Mouse (Mus musculus) neural tube, embryonic 11.5 days (tissue): Measurements from ENCODE around the gene Serpinb1a. TPM values are rescaled to one million over a fixed set of nuclear protein-coding genes. Genes with fewer than 3 reads are reported as not detected.
A peak's percentile ranks its signal among the peaks of the same experiment; 100 is the strongest.

Source experiments
- ATAC-seq: fragments of 200-750 bp; cut with Nextera tagmentation; 2 replicates; pipeline ENCODE4 v1.8.0; 2017; ENCODE audit warnings: moderate number of reproducible peaks, mild to moderate bottlenecking, moderate TSS enrichment, moderate library complexity; ENCODE audit not compliant: insufficient read depth, low FRiP score, low TSS enrichment
- DNase-seq: peaks from one replicate; pipeline ENCODE4 v3.0.0-alpha.2; 2015; ENCODE audit warnings: low spot score
- H3K27ac ChIP-seq: fragments of 300-500 bp; sonication (generic); 2 replicates; pipeline ENCODE4 v1.5.1; 2014; ENCODE audit warnings: low read depth, mild to moderate bottlenecking, low read length
- H3K27me3 ChIP-seq: fragments of 300-500 bp; sonication (generic); 2 replicates; pipeline ENCODE4 v1.6.1; 2014; ENCODE audit warnings: mild to moderate bottlenecking, low read length, mixed read lengths; ENCODE audit not compliant: control insufficient read depth, insufficient read depth
- H3K36me3 ChIP-seq: fragments of 300-500 bp; sonication (generic); 2 replicates; pipeline ENCODE4 v1.6.1; 2014; ENCODE audit warnings: mild to moderate bottlenecking, low read length, moderate library complexity, mixed read lengths; ENCODE audit not compliant: control insufficient read depth, insufficient read depth
- H3K4me1 ChIP-seq: fragments of 300-500 bp; sonication (generic); 2 replicates; pipeline ENCODE4 v1.6.1; 2014; ENCODE audit warnings: low read length, mixed read lengths; ENCODE audit not compliant: control insufficient read depth, insufficient read depth
- H3K4me2 ChIP-seq: fragments of 300-500 bp; sonication (generic); 2 replicates; pipeline ENCODE4 v1.6.1; 2014; ENCODE audit warnings: low read depth, mild to moderate bottlenecking, moderate library complexity
- H3K4me3 ChIP-seq: fragments of 300-500 bp; sonication (generic); 2 replicates; pipeline ENCODE4 v1.5.1; 2014; ENCODE audit warnings: low read depth, low read length
- H3K9ac ChIP-seq: fragments of 300-500 bp; sonication (generic); 2 replicates; pipeline ENCODE4 v1.6.1; 2014; ENCODE audit warnings: mild to moderate bottlenecking, low read length
- H3K9me3 ChIP-seq: fragments of 300-500 bp; sonication (generic); 2 replicates; pipeline ENCODE4 v1.6.1; 2016; ENCODE audit warnings: low read length; ENCODE audit not compliant: control insufficient read depth
- WGBS: fragments of 180-500 bp; shearing (Covaris S2); extraction: QIAGEN DNeasy Blood & Tissue Kit; methylation state at CpG from one replicate; pipeline ENCODE4 v1.1.7; 2014; 5-methylcytosine and 5-hydroxymethylcytosine counted together
- polyA plus RNA-seq: library from polyadenylated mRNA; unstranded; fragments of >200 nt; fragmentation: Nextera tagmentation; extraction: Ambion mirVana; gene quantifications from 2 replicates; pipeline ENCODE4 v1.2.1, GENCODE M21; 2014

The Serpinb1a gene
- polyA plus RNA-seq, 1 experiment from 2014 or later: 0.69 TPM

DNA sequence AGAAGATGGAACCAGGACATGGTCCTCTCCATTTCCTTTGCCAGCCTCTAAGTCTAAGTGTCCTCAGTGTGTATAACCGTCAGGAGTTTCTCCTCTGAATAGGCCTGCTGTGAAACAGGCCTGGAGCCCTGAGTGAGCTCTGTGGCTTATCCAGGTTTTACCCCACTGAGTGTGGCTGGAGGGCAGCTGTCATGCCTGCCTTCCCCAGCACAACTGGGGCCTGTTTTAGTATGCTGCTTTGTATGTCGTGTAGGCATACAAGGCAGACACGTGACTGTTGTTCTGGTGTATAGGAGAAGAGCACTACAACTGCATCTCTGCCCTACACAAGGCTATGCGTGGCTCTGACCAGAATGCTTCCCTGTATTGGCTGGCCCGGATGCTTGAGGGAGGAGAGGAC, 31.1 kb downstream of the Serpinb1a start:
- DNase-seq (no peak), ATAC-seq (no peak)
- H3K4me1 ChIP-seq: no peaks in the 10 kb centered on the region
- no peak overlapping the region for H3K4me3 ChIP-seq
- H3K36me3 ChIP-seq: peaks cover 6% of the 10 kb centered on the region
- no peaks in the 10 kb centered on the region for H3K27me3 ChIP-seq
- no peak overlapping the region for H3K9ac ChIP-seq
- no peak overlapping the region for H3K4me2 ChIP-seq
- no peaks in the 10 kb centered on the region for H3K9me3 ChIP-seq
- no peak overlapping the region for H3K27ac ChIP-seq
- WGBS: 94% methylated on average over 5 of the region's 5 CpGs

DNA sequence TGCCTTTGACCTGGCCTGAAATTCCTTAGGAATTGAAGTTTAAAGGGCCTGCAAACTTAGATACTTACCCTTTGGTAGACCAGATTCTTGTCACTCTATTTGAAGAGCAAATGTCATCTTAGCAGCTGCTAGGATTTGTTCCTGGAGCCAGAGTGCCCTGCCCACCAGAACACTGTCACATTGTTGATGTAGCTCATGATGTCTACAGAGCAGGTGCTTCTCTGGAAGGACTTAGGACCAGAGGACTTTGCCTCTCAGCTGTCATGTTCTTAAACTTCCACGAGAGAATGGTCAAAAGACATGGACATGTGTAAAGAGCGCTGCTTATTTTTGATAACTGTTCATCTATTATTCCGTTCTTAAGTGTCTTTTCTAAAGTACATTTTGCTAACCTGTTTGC, 31.7 kb downstream of the Serpinb1a start:
- no peaks in the 10 kb centered on the region for H3K4me1 ChIP-seq
- no peaks in the 10 kb centered on the region for H3K9me3 ChIP-seq
- H3K36me3 ChIP-seq: peaks cover 6% of the 10 kb centered on the region
- whole genome bisulfite sequencing: 95% methylated on average over 3 of the region's 3 CpGs
- DNase-seq (no peak), ATAC-seq (no peak)
- H3K9ac ChIP-seq: no peak overlapping the region
- H3K4me3 ChIP-seq: no peak overlapping the region
- no peaks in the 10 kb centered on the region for H3K27me3 ChIP-seq
- no peak overlapping the region for H3K4me2 ChIP-seq
- H3K27ac ChIP-seq: no peak overlapping the region

DNA sequence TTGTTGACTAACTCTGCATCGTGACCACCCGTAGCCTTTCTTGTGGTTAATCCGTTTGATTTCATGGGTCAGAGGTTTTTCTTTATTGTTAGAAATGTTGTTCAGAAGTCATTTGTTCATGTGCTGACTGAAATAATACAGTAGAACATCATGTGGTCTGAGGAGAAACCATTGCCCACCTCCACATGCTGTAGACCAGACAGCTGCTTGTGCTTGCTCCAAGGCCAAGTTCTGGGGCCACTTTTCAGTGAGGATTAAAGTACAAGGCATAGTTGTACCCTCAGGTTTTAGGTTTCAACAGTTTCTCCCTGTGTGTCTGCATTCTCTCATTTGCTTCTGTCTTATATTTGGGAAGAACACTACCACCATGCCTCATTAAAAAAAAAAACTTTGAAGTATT, 43.4 kb downstream of the Serpinb1a start:
- Histone ChIP-seq H3K4me2 (no peak overlapping the region), H3K9ac (no peak overlapping the region), H3K27ac (no peak overlapping the region), H3K36me3 (peaks cover 2% of the 10 kb centered on the region; the same call in 1 of the 2 replicates), H3K9me3 (no peaks in the 10 kb centered on the region), H3K4me1 (no peaks in the 10 kb centered on the region), H3K4me3 (no peak overlapping the region), H3K27me3 (no peaks in the 10 kb centered on the region)
- ATAC-seq (no peak), DNase-seq (no peak)
- WGBS: 79% methylated on average over 3 of the region's 3 CpGs

DNA sequence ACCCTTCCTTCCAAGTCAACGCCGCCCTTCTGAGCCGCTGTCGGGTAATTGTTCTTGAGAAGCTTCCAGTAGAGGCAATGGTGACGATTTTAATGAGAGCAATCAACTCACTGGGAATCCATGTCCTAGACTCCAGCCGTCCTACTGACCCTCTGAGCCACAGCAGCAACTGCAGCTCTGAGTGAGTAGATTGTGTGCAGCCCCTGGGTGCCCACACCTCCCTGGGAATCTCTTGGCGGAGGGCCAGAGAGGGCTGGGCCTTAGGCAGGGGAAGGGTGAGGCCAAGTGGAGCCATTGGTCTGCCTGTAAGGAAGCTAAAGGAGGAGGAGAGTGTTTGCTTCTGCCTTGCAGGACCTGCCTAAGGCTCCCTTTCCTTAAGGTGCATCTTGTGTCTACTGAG, 44.2 kb downstream of the Serpinb1a start:
- no peak overlapping the region for H3K9ac ChIP-seq
- 81% methylated on average over 7 of the region's 7 CpGs for WGBS
- H3K4me3 ChIP-seq: no peak overlapping the region
- H3K9me3 ChIP-seq: no peaks in the 10 kb centered on the region
- no peak overlapping the region for H3K27ac ChIP-seq
- DNase-seq (no peak), ATAC-seq (no peak)
- no peaks in the 10 kb centered on the region for H3K4me1 ChIP-seq
- no peaks in the 10 kb centered on the region for H3K27me3 ChIP-seq
- no peak overlapping the region for H3K4me2 ChIP-seq
- peaks cover 2% of the 10 kb centered on the region; the same call in 1 of the 2 replicates for H3K36me3 ChIP-seq

DNA sequence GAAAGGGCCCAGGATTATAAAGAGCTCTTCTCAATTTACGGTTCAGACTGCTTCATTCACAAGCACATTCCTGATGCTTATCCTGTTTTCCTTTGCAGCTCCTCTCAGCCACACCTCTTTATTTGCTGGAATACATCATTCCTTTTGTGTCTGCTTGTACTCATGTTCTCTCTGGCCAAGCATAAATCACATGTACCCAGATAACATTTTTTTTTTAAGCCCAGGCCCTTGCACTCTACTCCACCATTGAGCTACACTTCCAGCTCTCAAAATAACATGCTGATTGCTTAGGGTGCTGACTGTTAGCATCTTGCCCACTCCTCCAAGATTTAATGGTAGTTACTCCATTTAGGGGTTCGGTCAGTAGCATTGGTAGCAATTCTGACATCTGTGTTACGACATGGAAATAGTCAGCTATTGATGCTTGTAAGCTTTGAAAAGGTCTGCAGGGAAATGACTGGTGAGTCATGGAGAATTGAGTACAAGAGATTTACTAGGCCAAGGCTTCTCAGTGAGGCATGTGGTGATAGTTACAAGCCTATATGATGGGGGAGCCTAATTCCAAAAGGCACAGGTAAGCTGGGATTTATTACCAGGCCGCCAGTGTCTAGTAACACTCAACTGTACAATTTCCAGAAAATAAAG, 47.2 kb downstream of the Serpinb1a start:
- Histone ChIP-seq H3K27ac (no peak overlapping the region), H3K9me3 (no peaks in the 10 kb centered on the region), H3K36me3 (peaks cover 2% of the 10 kb centered on the region; the same call in 1 of the 2 replicates), H3K27me3 (no peaks in the 10 kb centered on the region), H3K4me3 (no peak overlapping the region), H3K9ac (no peak overlapping the region), H3K4me2 (peak overlapping the region; percentile 80), H3K4me1 (no peaks in the 10 kb centered on the region)
- no peak for DNase-seq
- no peak for ATAC-seq
- 64% methylated on average over 4 of the region's 4 CpGs for WGBS

DNA sequence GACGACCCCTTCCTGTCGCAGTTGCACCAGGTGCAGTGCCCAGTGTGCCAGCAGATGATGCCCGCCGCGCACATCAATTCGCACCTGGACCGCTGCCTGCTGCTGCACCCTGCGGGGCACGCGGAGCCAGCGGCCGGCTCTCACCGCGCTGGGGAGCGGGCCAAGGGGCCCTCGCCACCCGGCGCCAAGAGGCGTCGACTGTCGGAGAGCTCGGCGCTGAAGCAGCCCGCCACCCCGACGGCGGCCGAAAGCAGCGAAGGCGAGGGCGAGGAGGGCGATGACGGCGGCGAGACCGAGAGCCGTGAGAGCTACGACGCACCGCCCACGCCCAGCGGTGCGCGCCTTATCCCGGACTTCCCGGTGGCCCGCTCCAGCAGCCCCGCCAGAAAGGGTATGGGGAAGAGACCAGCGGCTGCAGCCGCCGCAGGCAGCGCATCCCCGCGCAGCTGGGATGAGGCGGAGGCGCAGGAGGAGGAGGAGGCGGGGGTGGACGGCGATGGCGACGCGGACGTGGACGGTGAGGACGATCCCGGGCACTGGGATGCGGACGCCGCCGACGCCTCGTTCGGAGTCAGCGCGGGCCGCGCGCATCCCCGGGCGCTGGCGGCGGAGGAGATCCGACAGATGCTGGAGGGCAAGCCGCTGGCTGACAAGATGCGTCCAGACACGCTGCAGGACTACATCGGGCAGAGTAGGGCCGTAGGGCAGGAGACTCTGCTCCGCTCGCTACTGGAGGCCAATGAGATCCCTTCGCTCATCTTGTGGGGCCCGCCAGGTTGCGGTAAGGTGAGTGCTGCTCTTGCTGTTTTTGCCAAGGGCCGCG, 48.5 kb downstream of the Serpinb1a start, which contains the start of gene D930007J09Rik:
TSS of gene D930007J09Rik (minus strand) at position 591 of the 823 bp plus-strand sequence.
- under 1% methylated on average over 93 of the region's 95 CpGs for WGBS
- H3K27me3 ChIP-seq: no peaks in the 10 kb centered on the region
- DNase-seq (peak; percentile 73), ATAC-seq (peak; percentile 58)
- H3K4me1 ChIP-seq: no peaks in the 10 kb centered on the region
- H3K36me3 ChIP-seq: peaks cover 2% of the 10 kb centered on the region; the same call in 1 of the 2 replicates
- H3K9ac ChIP-seq: peak within 1 kb of the TSS; percentile 79
- peak within 1 kb of the TSS; percentile 80 for H3K4me2 ChIP-seq
- H3K4me3 ChIP-seq: peak within 1 kb of the TSS; percentile 77
- peak within 1 kb of the TSS; percentile 36 for H3K27ac ChIP-seq
- no peaks in the 10 kb centered on the region for H3K9me3 ChIP-seq

DNA sequence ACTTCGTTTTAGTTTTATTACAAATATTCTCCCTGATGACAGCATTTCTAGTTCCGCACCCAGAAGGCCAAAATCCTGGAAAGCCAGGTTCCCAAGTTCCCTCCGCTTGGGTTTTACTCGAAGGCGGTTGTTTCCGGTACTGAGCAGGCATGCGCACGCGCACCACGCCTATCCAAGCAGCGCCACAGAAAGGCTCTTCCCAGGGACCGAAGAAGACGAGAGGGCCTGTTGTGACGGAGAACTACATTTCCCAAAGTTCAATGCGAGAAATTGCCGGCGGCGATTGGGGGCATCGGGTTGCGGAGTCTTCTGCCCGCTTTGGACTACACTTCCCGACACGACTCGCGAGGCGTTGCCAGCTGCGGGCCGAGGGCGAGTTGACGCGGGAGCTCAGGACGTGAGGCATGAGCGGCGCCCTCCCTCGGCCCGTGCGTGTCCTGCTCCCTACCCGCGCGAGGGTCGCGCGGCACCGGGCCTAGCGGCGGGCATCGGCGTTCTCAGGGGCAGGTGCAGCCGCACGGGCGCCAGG, 49.2 kb downstream of the Serpinb1a start, which contains the start of gene Wrnip1:
TSS of gene Wrnip1 (plus strand) at position 346 of the 529 bp plus-strand sequence.
- Histone ChIP-seq H3K4me2 (peak within 1 kb of the TSS; percentile 80), H3K27ac (peak within 1 kb of the TSS; percentile 36), H3K27me3 (no peaks in the 10 kb centered on the region), H3K4me3 (peak within 1 kb of the TSS; percentile 77), H3K9ac (peak within 1 kb of the TSS; percentile 79), H3K4me1 (no peaks in the 10 kb centered on the region), H3K9me3 (no peaks in the 10 kb centered on the region), H3K36me3 (peaks cover 2% of the 10 kb centered on the region; the same call in 1 of the 2 replicates)
- peak; percentile 98 for ATAC-seq
- WGBS: under 1% methylated on average over 51 of the region's 51 CpGs
- DNase-seq: peak; percentile 98

DNA sequence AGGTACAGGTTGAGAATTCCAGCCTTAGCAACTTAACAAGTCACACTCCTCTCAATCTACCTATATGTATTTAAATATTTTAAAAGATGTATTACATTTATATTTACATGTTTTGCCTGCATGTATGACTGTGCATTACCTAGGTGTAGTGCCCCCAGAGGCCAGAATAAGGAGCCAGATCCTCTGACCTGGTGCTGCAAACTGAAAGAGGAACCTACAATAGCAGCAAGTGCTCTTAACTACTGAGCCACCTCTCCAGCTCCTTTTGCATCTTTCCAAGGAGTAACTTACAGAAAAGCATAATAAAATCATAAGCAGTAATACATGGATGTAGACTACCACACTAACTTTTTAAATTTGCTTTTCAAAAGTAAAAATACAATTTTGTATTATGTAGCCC, 50.1 kb downstream of the Serpinb1a start:
- H3K4me3 ChIP-seq: no peak overlapping the region
- no peaks in the 10 kb centered on the region for H3K9me3 ChIP-seq
- H3K9ac ChIP-seq: no peak overlapping the region
- H3K27ac ChIP-seq: no peak overlapping the region
- no peak for DNase-seq
- H3K4me1 ChIP-seq: no peaks in the 10 kb centered on the region
- no peaks in the 10 kb centered on the region for H3K36me3 ChIP-seq
- no peaks in the 10 kb centered on the region for H3K27me3 ChIP-seq
- no peak for ATAC-seq
- peak overlapping the region; percentile 33 for H3K4me2 ChIP-seq
